Mouse (Mus musculus) liver, postnatal 0 days (tissue): ENCODE measurements around the gene Prrxl1. TPM values are rescaled to one million over a fixed set of nuclear protein-coding genes. Genes with fewer than 3 reads are reported as not detected.

Experiments
- ATAC-seq: fragments of 200-750 bp; cut with Nextera tagmentation; 2 replicates; pipeline ENCODE4 v1.8.0; 2017; ENCODE audit warnings: mild to moderate bottlenecking, moderate library complexity
- DNase-seq: peaks from one replicate; pipeline ENCODE4 v3.0.0-alpha.2; 2016
- H3K27ac ChIP-seq: fragments of 300-500 bp; sonication (generic); 2 replicates; pipeline ENCODE4 v1.5.1; 2014; ENCODE audit warnings: antibody characterized with exemption, moderate library complexity, mild to moderate bottlenecking, low read depth
- H3K27me3 ChIP-seq: fragments of 300-500 bp; sonication (generic); 2 replicates; pipeline ENCODE4 v1.6.1; 2014; ENCODE audit warnings: low read length, control low read depth, mixed read lengths; ENCODE audit not compliant: insufficient read depth
- H3K36me3 ChIP-seq: fragments of 300-500 bp; sonication (generic); replicated peaks from 2 replicates; pipeline ENCODE4 v1.6.1; 2014; ENCODE audit warnings: mild to moderate bottlenecking, control low read depth, low read length, moderate library complexity, mixed read lengths; ENCODE audit not compliant: insufficient read depth
- H3K4me1 ChIP-seq: fragments of 300-500 bp; sonication (generic); 2 replicates; pipeline ENCODE4 v1.6.1; 2014; ENCODE audit warnings: antibody characterized with exemption, mild to moderate bottlenecking, control low read depth; ENCODE audit not compliant: insufficient read depth
- H3K4me2 ChIP-seq: fragments of 300-500 bp; sonication (generic); 2 replicates; pipeline ENCODE4 v1.6.1; 2014; ENCODE audit warnings: low read depth, mild to moderate bottlenecking, low read length, moderate library complexity, mixed read lengths
- H3K4me3 ChIP-seq: fragments of 300-500 bp; sonication (generic); 2 replicates; pipeline ENCODE4 v1.5.1; 2014; ENCODE audit warnings: low read depth, low read length
- H3K9ac ChIP-seq: fragments of 300-500 bp; sonication (generic); replicated peaks from 2 replicates; pipeline ENCODE4 v1.6.1; 2014; ENCODE audit warnings: mild to moderate bottlenecking, moderate library complexity
- H3K9me3 ChIP-seq: fragments of 300-500 bp; sonication (generic); 2 replicates; pipeline ENCODE4 v1.6.1; 2016; ENCODE audit warnings: mild to moderate bottlenecking, control low read depth, low read length, mixed read lengths
- CTCF ChIP-seq: sonication (generic); IDR thresholded peaks from 2 replicates; pipeline ENCODE4 v1.5.1; 2016; ENCODE audit warnings: antibody characterized with exemption, low read depth
- EP300 ChIP-seq: IDR thresholded peaks from 2 replicates; pipeline ENCODE4 v1.6.1; 2016; ENCODE audit warnings: antibody characterized with exemption, low read depth, mild to moderate bottlenecking
- WGBS: fragments of 180-500 bp; shearing (Covaris S2); extraction: QIAGEN DNeasy Blood & Tissue Kit; methylation state at CpG from one replicate; pipeline ENCODE4 v1.1.7; 2014; ENCODE audit not compliant: insufficient replicate concordance; 5-methylcytosine and 5-hydroxymethylcytosine counted together
- polyA plus RNA-seq: library from polyadenylated mRNA; unstranded; fragments of >200 nt; fragmentation: Nextera tagmentation; extraction: Ambion mirVana; gene quantifications from 2 replicates; pipeline ENCODE4 v1.2.1, GENCODE M21; 2015

Gene Prrxl1
- polyA plus RNA-seq, 1 experiment from 2014 or later, result not detected

- H3K27me3 ChIP-seq, result no peaks in the 10 kb centered on the region
- 54% methylated on average over 2 of the region's 2 CpGs for WGBS
- DNase-seq (no peak), ATAC-seq (no peak)
- H3K9me3 ChIP-seq, result no peaks in the 10 kb centered on the region
- no peaks in the 10 kb centered on the region for H3K4me1 ChIP-seq
- no peak overlapping the region for H3K27ac ChIP-seq
- no peaks in the 10 kb centered on the region for H3K36me3 ChIP-seq
- TF ChIP-seq CTCF (no peak), EP300 (no peak)
- H3K4me2 ChIP-seq, result no peak overlapping the region
- H3K4me3 ChIP-seq, result no peak overlapping the region
- no peak overlapping the region for H3K9ac ChIP-seq
Observed at GRCm38 (mm10) chr14:32638485-32638884, 39.3 kb downstream of the Prrxl1 start.

- no peak overlapping the region for H3K4me2 ChIP-seq
- WGBS, result 78% methylated on average over 9 of the region's 9 CpGs
- no peak overlapping the region for H3K9ac ChIP-seq
- no peak for ATAC-seq
- no peaks in the 10 kb centered on the region for H3K4me1 ChIP-seq
- peaks cover 4% of the 10 kb centered on the region; the same call in 1 of the 2 replicates for H3K27me3 ChIP-seq
- DNase-seq, result no peak
- no peak overlapping the region for H3K4me3 ChIP-seq
- no peak for TF ChIP-seq EP300
- TF ChIP-seq CTCF, result no peak
- no peaks in the 10 kb centered on the region for H3K36me3 ChIP-seq
- no peaks in the 10 kb centered on the region for H3K9me3 ChIP-seq
- no peak overlapping the region for H3K27ac ChIP-seq
Observed at GRCm38 (mm10) chr14:32659781-32660180, 60.6 kb downstream of the Prrxl1 start.

- no peak overlapping the region for H3K27ac ChIP-seq
- H3K36me3 ChIP-seq, result no peaks in the 10 kb centered on the region
- DNase-seq, result no peak
- 68% methylated on average over 6 of the region's 6 CpGs for WGBS
- H3K4me1 ChIP-seq, result no peaks in the 10 kb centered on the region
- H3K9me3 ChIP-seq, result no peaks in the 10 kb centered on the region
- no peak overlapping the region for H3K4me2 ChIP-seq
- H3K27me3 ChIP-seq, result peaks cover 4% of the 10 kb centered on the region; the same call in 1 of the 2 replicates
- ATAC-seq, result no peak
- no peak overlapping the region for H3K9ac ChIP-seq
- TF ChIP-seq EP300 (no peak), CTCF (no peak)
- H3K4me3 ChIP-seq, result no peak overlapping the region
Observed at GRCm38 (mm10) chr14:32663099-32663498, 63.9 kb downstream of the Prrxl1 start.

- no peak overlapping the region for H3K4me3 ChIP-seq
- no peak overlapping the region for H3K4me2 ChIP-seq
- peaks cover 4% of the 10 kb centered on the region; the same call in 1 of the 2 replicates for H3K4me1 ChIP-seq
- no peaks in the 10 kb centered on the region for H3K36me3 ChIP-seq
- no peaks in the 10 kb centered on the region for H3K27me3 ChIP-seq
- no peak overlapping the region for H3K9ac ChIP-seq
- 56% methylated on average over 3 of the region's 3 CpGs for WGBS
- no peak overlapping the region for H3K27ac ChIP-seq
- ATAC-seq (no peak), DNase-seq (no peak)
- TF ChIP-seq CTCF (0 out of 2 replicates have a peak, but pooled peaks have one; percentile 1), EP300 (no peak)
- no peaks in the 10 kb centered on the region for H3K9me3 ChIP-seq
Observed at GRCm38 (mm10) chr14:32673178-32673577, 74.0 kb downstream of the Prrxl1 start.

GRCm38 (mm10) chr14:32678565-32678964 lies 79.4 kb downstream of the Prrxl1 start:
- DNase-seq (no peak), ATAC-seq (no peak)
- Histone ChIP-seq H3K4me3 (no peak overlapping the region), H3K4me1 (peaks cover 6% of the 10 kb centered on the region; the same call in 1 of the 2 replicates), H3K27ac (no peak overlapping the region), H3K27me3 (no peaks in the 10 kb centered on the region), H3K4me2 (no peak overlapping the region), H3K9ac (no peak overlapping the region), H3K36me3 (no peaks in the 10 kb centered on the region), H3K9me3 (no peaks in the 10 kb centered on the region)
- WGBS, result 48% methylated on average over 3 of the region's 3 CpGs
- TF ChIP-seq CTCF, result no peak
- no peak for TF ChIP-seq EP300

- WGBS, result 79% methylated on average over 3 of the region's 3 CpGs
- Histone ChIP-seq H3K27ac (no peak overlapping the region), H3K4me3 (no peak overlapping the region), H3K4me2 (no peak overlapping the region), H3K4me1 (peaks cover 14% of the 10 kb centered on the region), H3K36me3 (no peaks in the 10 kb centered on the region), H3K27me3 (no peaks in the 10 kb centered on the region), H3K9me3 (no peaks in the 10 kb centered on the region), H3K9ac (no peak overlapping the region)
- DNase-seq, result no peak
- TF ChIP-seq CTCF, result no peak
- TF ChIP-seq EP300, result no peak
- no peak for ATAC-seq
Observed at GRCm38 (mm10) chr14:32681603-32682002, 82.4 kb downstream of the Prrxl1 start.

GRCm38 (mm10) chr14:32682536-32682935 lies 83.3 kb downstream of the Prrxl1 start:
- no peak for DNase-seq
- no peaks in the 10 kb centered on the region for H3K36me3 ChIP-seq
- peaks cover 14% of the 10 kb centered on the region for H3K4me1 ChIP-seq
- no peak for ATAC-seq
- 86% methylated on average over 12 of the region's 12 CpGs for WGBS
- H3K9me3 ChIP-seq, result no peaks in the 10 kb centered on the region
- H3K4me3 ChIP-seq, result no peak overlapping the region
- no peak overlapping the region for H3K9ac ChIP-seq
- H3K27me3 ChIP-seq, result no peaks in the 10 kb centered on the region
- no peak overlapping the region for H3K4me2 ChIP-seq
- no peak for TF ChIP-seq CTCF
- TF ChIP-seq EP300, result no peak
- no peak overlapping the region for H3K27ac ChIP-seq
